Mouse (Mus musculus): ENCODE data around the gene Vamp1. TPM values are rescaled to one million over a fixed set of nuclear protein-coding genes. Genes with fewer than 3 reads are reported as not detected.

The Vamp1 gene
- total RNA-seq (2021) = 10 to 100 TPM; 46.0 to 46.6 TPM
- long read RNA-seq, experiment 1, partial matches to known transcripts = 5 of 9 reads
- long read RNA-seq, experiment 1, other reads (novel, unspliced or antisense) = 0 of 9 reads
- long read RNA-seq, experiment 2, transcript Vamp1-201 (5 exons, 2,772 nt) = major isoform, 5 of 9 reads
- long read RNA-seq, experiment 2, partial matches to known transcripts = 2 of 9 reads
- long read RNA-seq, experiment 2, other reads (novel, unspliced or antisense) = 1 of 9 reads

GRCm38 (mm10) chr6:125215148-125215954 lies at the start of gene Vamp1:
Vamp1 (plus strand) TSS chr6:125215551.
- intact Hi-C loops (cut with DNase I) = no loop called here
- peak; percentile 95 to 99 for DNase-seq (ENCODE audit: low spot score in 2 of 2)

- intact Hi-C loops (cut with DNase I) = no loop called here
- no peak for DNase-seq (ENCODE audit: low spot score in 2 of 2)
These were observed 49.1 kb upstream of the Vamp1 start, which contains the start of gene Gapdh for GRCm38 (mm10) chr6:125166051-125166751. Gapdh (minus strand) TSS chr6:125166467.

GRCm38 (mm10) chr6:125166861-125167650 lies 48.3 kb upstream of the Vamp1 start:
- peak in 1 of 2 experiments; percentile 71 for DNase-seq (ENCODE audit: low spot score in 2 of 2)

GRCm38 (mm10) chr6:125168086-125168485 lies 47.3 kb upstream of the Vamp1 start:
- intact Hi-C loops (cut with DNase I) = no loop called here
- no peak for DNase-seq (ENCODE audit: low spot score in 2 of 2)

More at GRCm38 (mm10) chr6:125166861-125167650, 48.3 kb upstream of the Vamp1 start:
- intact Hi-C loops (cut with DNase I) = no loop called here

GRCm38 (mm10) chr6:125170194-125170593 lies 45.2 kb upstream of the Vamp1 start:
- DNase-seq (ENCODE audit: low spot score in 2 of 2) = no peak

GRCm38 (mm10) chr6:125172474-125172873 lies 42.9 kb upstream of the Vamp1 start:
- intact Hi-C loops (cut with DNase I) = no loop called here
- DNase-seq (ENCODE audit: low spot score in 2 of 2) = no peak

More at GRCm38 (mm10) chr6:125170194-125170593, 45.2 kb upstream of the Vamp1 start:
- intact Hi-C loops (cut with DNase I) = no loop called here

- DNase-seq (ENCODE audit: low spot score in 2 of 2) = no peak
- intact Hi-C loops (cut with DNase I) = no loop called here
These were observed 42.1 kb upstream of the Vamp1 start for GRCm38 (mm10) chr6:125173256-125173655.

GRCm38 (mm10) chr6:125175469-125175868 lies 39.9 kb upstream of the Vamp1 start:
- intact Hi-C loops (cut with DNase I) = no loop called here
- DNase-seq (ENCODE audit: low spot score in 2 of 2) = no peak

GRCm38 (mm10) chr6:125179601-125180000 lies 35.8 kb upstream of the Vamp1 start:
- DNase-seq (ENCODE audit: low spot score in 2 of 2) = no peak
- intact Hi-C loops (cut with DNase I) = no loop called here

- no peak for DNase-seq (ENCODE audit: low spot score in 2 of 2)
- intact Hi-C loops (cut with DNase I) = no loop called here
These were observed 33.2 kb upstream of the Vamp1 start for GRCm38 (mm10) chr6:125182133-125182532.

- intact Hi-C loops (cut with DNase I) = no loop called here
- DNase-seq (ENCODE audit: low spot score in 2 of 2) = no peak
These were observed 29.1 kb upstream of the Vamp1 start for GRCm38 (mm10) chr6:125186203-125186602.

- no peak for DNase-seq (ENCODE audit: low spot score in 2 of 2)
- intact Hi-C loops (cut with DNase I) = no loop called here
These were observed 24.5 kb upstream of the Vamp1 start for GRCm38 (mm10) chr6:125190816-125191215.

- DNase-seq (ENCODE audit: low spot score in 2 of 2) = peak; percentile 99
- intact Hi-C loops (cut with DNase I) = no loop called here
These were observed 23.9 kb upstream of the Vamp1 start, which contains the start of the genes Ncapd2 and Mrpl51 for GRCm38 (mm10) chr6:125191332-125192015. Ncapd2 (minus strand) TSS chr6:125191701. Mrpl51 (plus strand) TSS chr6:125191801.

GRCm38 (mm10) chr6:125192016-125192714 lies 23.2 kb upstream of the Vamp1 start:
- DNase-seq (ENCODE audit: low spot score in 2 of 2) = peak; percentile 90 to 93
- intact Hi-C loops (cut with DNase I) = no loop called here

GRCm38 (mm10) chr6:125192841-125193240 lies 22.5 kb upstream of the Vamp1 start:
- intact Hi-C loops (cut with DNase I) = no loop called here
- DNase-seq (ENCODE audit: low spot score in 2 of 2) = no peak

GRCm38 (mm10) chr6:125193390-125193789 lies 22.0 kb upstream of the Vamp1 start:
- intact Hi-C loops (cut with DNase I) = no loop called here
- no peak for DNase-seq (ENCODE audit: low spot score in 2 of 2)

GRCm38 (mm10) chr6:125195541-125196075 lies 19.7 kb upstream of the Vamp1 start:
- no peak for DNase-seq (ENCODE audit: low spot score in 2 of 2)
- intact Hi-C loops (cut with DNase I) = no loop called here

GRCm38 (mm10) chr6:125196301-125196700 lies 19.1 kb upstream of the Vamp1 start:
- intact Hi-C loops (cut with DNase I) = no loop called here
- DNase-seq (ENCODE audit: low spot score in 2 of 2) = no peak
